Mouse (Mus musculus): ENCODE data around the gene Prmt9. TPM values are rescaled to one million over a fixed set of nuclear protein-coding genes. Genes with fewer than 3 reads are reported as not detected.

The Prmt9 gene
- polyA plus RNA-seq, 1 experiment, result 4.4 TPM

- 59% methylated on average over 3 of the region's 3 CpGs for WGBS
Observed at GRCm38 (mm10) chr8:77630691-77631090, 81.5 kb downstream of the Prmt9 start.

More at GRCm38 (mm10) chr8:77630691-77631090, 81.5 kb downstream of the Prmt9 start:
- DNase-seq (ENCODE audit: low read depth, low spot score), result no peak

Other genes starting within 250 kb of the Prmt9 start
- 3.6 and 3.7 TPM in 2 replicates for gene Arhgap10, start 31.4 kb upstream of the Prmt9 start, polyA plus RNA-seq (2012; rRNA removed)
- 1.4 and 2.9 TPM in 2 replicates for gene Tmem184c, start 61.3 kb downstream of the Prmt9 start, polyA plus RNA-seq (2012; rRNA removed)
- 2.9 and 4.4 TPM in 2 replicates for gene Ednra, start 175.1 kb downstream of the Prmt9 start, polyA plus RNA-seq (2012; rRNA removed)